Mouse (Mus musculus) cerebellum, adult 2 months (tissue): ENCODE measurements around the gene Galnt7. TPM values are rescaled to one million over a fixed set of nuclear protein-coding genes. Genes with fewer than 3 reads are reported as not detected.

Experiments used
- DNase-seq, 2 experiments: peaks; one replicate each; pipeline ENCODE4 v3.0.0; 2021
- H3K27ac ChIP-seq: fragments of 200-500 bp; 2 replicates; pipeline ENCODE4 v1.5.1; 2012; ENCODE audit warnings: low read length, control low read depth, inconsistent platforms; ENCODE audit not compliant: insufficient read depth
- H3K27me3 ChIP-seq: fragments of 200-500 bp; 2 replicates; pipeline ENCODE4 v1.6.1; 2012; ENCODE audit warnings: inconsistent platforms, mild to moderate bottlenecking, low read length, moderate library complexity; ENCODE audit not compliant: control insufficient read depth, insufficient read depth
- H3K4me1 ChIP-seq: fragments of 200-500 bp; 2 replicates; pipeline ENCODE4 v1.6.1; 2011; ENCODE audit warnings: low read length; ENCODE audit not compliant: control insufficient read depth, insufficient read depth
- H3K4me3 ChIP-seq: fragments of 200-500 bp; replicated peaks from 2 replicates; pipeline ENCODE3; 2011; ENCODE audit warnings: mild to moderate bottlenecking, low read depth, low read length, control low read depth; ENCODE audit not compliant: insufficient read depth
- CTCF ChIP-seq: fragments of 200-500 bp; IDR thresholded peaks from 2 replicates; pipeline ENCODE4 v1.5.1; 2011; ENCODE audit warnings: low read depth, mild to moderate bottlenecking, control low read depth, low read length, moderate library complexity, borderline replicate concordance; ENCODE audit not compliant: insufficient read depth
- POLR2A ChIP-seq: fragments of 200-500 bp; IDR thresholded peaks from 2 replicates; pipeline ENCODE4 v1.6.1; 2011; ENCODE audit warnings: low read length, control low read depth, borderline replicate concordance; ENCODE audit not compliant: insufficient read depth
- WGBS: fragments of 180-500 bp; shearing (Covaris S2); methylation state at CpG from one replicate; pipeline ENCODE4 v1.1.7; 2018; 5-methylcytosine and 5-hydroxymethylcytosine counted together
- polyA plus RNA-seq: library from polyadenylated mRNA; depleted of rRNA; stranded (reverse); fragments of >200 nt; gene quantifications from 2 replicates; pipeline ENCODE4 v1.2.3, GENCODE M21; 2012

The Galnt7 gene
- polyA plus RNA-seq, 1 experiment = 20.9 TPM

GRCm38 (mm10) chr8:57653768-57654125 lies 915 bp upstream of the Galnt7 start:
- Histone ChIP-seq H3K4me3 (peak overlapping the region; percentile 94), H3K27ac (no peak overlapping the region), H3K4me1 (peaks cover 13% of the 10 kb centered on the region), H3K27me3 (no peaks in the 10 kb centered on the region)
- DNase-seq = no peak
- 6% methylated on average over 7 of the region's 7 CpGs for WGBS
- TF ChIP-seq POLR2A = no peak
- TF ChIP-seq CTCF = no peak

GRCm38 (mm10) chr8:57653056-57653767 lies 380 bp upstream of the Galnt7 start:
- Histone ChIP-seq H3K4me1 (peaks cover 18% of the 10 kb centered on the region), H3K27me3 (no peaks in the 10 kb centered on the region), H3K27ac (peak overlapping the region; percentile 57), H3K4me3 (peak overlapping the region; percentile 94)
- no peak for TF ChIP-seq POLR2A
- no peak for TF ChIP-seq CTCF
- peak; percentile 57 to 65 for DNase-seq
- 2% methylated on average over 32 of the region's 38 CpGs for WGBS

GRCm38 (mm10) chr8:57651689-57652455 lies 960 bp downstream of the Galnt7 start:
- Histone ChIP-seq H3K4me1 (peaks cover 27% of the 10 kb centered on the region), H3K4me3 (peak overlapping the region; percentile 94), H3K27me3 (no peaks in the 10 kb centered on the region), H3K27ac (peak overlapping the region; percentile 93)
- 0 out of 2 replicates have a peak, but pooled peaks have one; percentile 17 for TF ChIP-seq POLR2A
- no peak for TF ChIP-seq CTCF
- under 1% methylated on average over 90 of the region's 91 CpGs for WGBS
- DNase-seq = peak; percentile 82 to 85

GRCm38 (mm10) chr8:57651357-57651688 lies 1.5 kb downstream of the Galnt7 start:
- peak overlapping the region; percentile 94 for H3K4me3 ChIP-seq
- WGBS = under 1% methylated on average over 8 of the region's 8 CpGs

GRCm38 (mm10) chr8:57650216-57650615 lies 2.6 kb downstream of the Galnt7 start:
- TF ChIP-seq CTCF (no peak), POLR2A (no peak)
- 50% methylated on average over 6 of the region's 6 CpGs for WGBS

More at GRCm38 (mm10) chr8:57651357-57651688, 1.5 kb downstream of the Galnt7 start:
- no peak for DNase-seq
- TF ChIP-seq CTCF (no peak), POLR2A (no peak)
- H3K27ac ChIP-seq = peak overlapping the region; percentile 93; the same call in 1 of the 2 replicates
- peaks cover 28% of the 10 kb centered on the region for H3K4me1 ChIP-seq
- H3K27me3 ChIP-seq = no peaks in the 10 kb centered on the region

GRCm38 (mm10) chr8:57647566-57647965 lies 5.3 kb downstream of the Galnt7 start:
- Histone ChIP-seq H3K4me1 (peaks cover 41% of the 10 kb centered on the region), H3K27me3 (no peaks in the 10 kb centered on the region), H3K27ac (no peak overlapping the region), H3K4me3 (no peak overlapping the region)
- WGBS = 18% methylated on average over 3 of the region's 3 CpGs
- no peak for TF ChIP-seq POLR2A
- TF ChIP-seq CTCF = no peak
- DNase-seq = no peak

More at GRCm38 (mm10) chr8:57650216-57650615, 2.6 kb downstream of the Galnt7 start:
- DNase-seq = no peak
- no peak overlapping the region for H3K27ac ChIP-seq
- H3K4me1 ChIP-seq = peaks cover 32% of the 10 kb centered on the region
- H3K27me3 ChIP-seq = no peaks in the 10 kb centered on the region
- H3K4me3 ChIP-seq = peak overlapping the region; percentile 37

- TF ChIP-seq POLR2A = no peak
- Histone ChIP-seq H3K27ac (no peak overlapping the region), H3K27me3 (no peaks in the 10 kb centered on the region), H3K4me1 (peaks cover 46% of the 10 kb centered on the region), H3K4me3 (no peak overlapping the region)
- no peak for DNase-seq
- WGBS = 89% methylated on average over 6 of the region's 6 CpGs
Observed at GRCm38 (mm10) chr8:57644281-57644680, 8.6 kb downstream of the Galnt7 start.

- DNase-seq = no peak
Observed at GRCm38 (mm10) chr8:57642722-57643121, 10.1 kb downstream of the Galnt7 start.

More at GRCm38 (mm10) chr8:57642722-57643121, 10.1 kb downstream of the Galnt7 start:
- H3K27ac ChIP-seq = no peak overlapping the region
- no peaks in the 10 kb centered on the region for H3K27me3 ChIP-seq
- TF ChIP-seq CTCF (no peak), POLR2A (no peak)
- peaks cover 36% of the 10 kb centered on the region for H3K4me1 ChIP-seq
- WGBS = 5% methylated on average over 5 of the region's 5 CpGs
- no peak overlapping the region for H3K4me3 ChIP-seq
